Mouse (Mus musculus) CD4-positive naive resting alpha-beta T cell, adult 76 days (primary cell): ENCODE measurements around the gene Ces5a. TPM values are rescaled to one million over a fixed set of nuclear protein-coding genes. Genes with fewer than 3 reads are reported as not detected.

ENCODE experiments used
- total RNA-seq: library from RNA; stranded (reverse); gene quantifications from one replicate; pipeline ENCODE4 v1.2.4, GENCODE M21; 2023

The Ces5a gene
- not detected for total RNA-seq

DNA sequence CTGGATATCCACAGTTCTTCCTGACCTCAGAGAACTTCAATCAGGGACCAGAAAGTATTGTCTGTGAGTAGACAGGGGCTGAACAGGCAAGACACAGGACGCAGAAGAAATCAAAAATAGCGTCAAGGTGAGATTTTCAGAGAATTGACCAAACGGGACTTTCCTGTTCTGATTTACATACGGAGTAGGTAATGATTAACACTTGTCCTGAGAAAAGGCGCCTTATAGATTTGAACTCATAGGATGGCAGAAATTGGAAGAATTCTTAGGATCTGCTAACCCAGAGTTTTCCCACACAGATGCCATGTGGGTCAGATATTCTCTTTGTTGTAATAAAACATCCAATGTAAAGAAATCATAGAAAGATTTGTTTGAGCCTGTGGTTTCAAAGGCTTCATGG lies at the start of gene Ces5a:
TSS of gene Ces5a (minus strand) at position 101 of the 400 bp plus-strand sequence.

Other genes starting within 250 kb of the Ces5a start
- not detected for gene Ces1g, start 198.5 kb downstream of the Ces5a start, total RNA-seq
- not detected for gene Ces1h, start 156.1 kb downstream of the Ces5a start, total RNA-seq